Mouse (Mus musculus) CH12.LX (cell line): ENCODE measurements around the gene Atxn7l1. TPM values are rescaled to one million over a fixed set of nuclear protein-coding genes. Genes with fewer than 3 reads are reported as not detected.

Source experiments
- DNase-seq: peaks from one replicate; pipeline ENCODE4 v3.0.0-alpha.2; 2013; ENCODE audit errors: extremely low read depth
- H3K27ac ChIP-seq: 2 replicates; pipeline ENCODE4 v1.5.1; 2012; ENCODE audit warnings: low read depth, mild to moderate bottlenecking, control low read depth, moderate library complexity; ENCODE audit not compliant: insufficient read depth
- H3K27me3 ChIP-seq: replicated peaks from 2 replicates; pipeline ENCODE3; 2012; ENCODE audit warnings: inconsistent platforms
- H3K36me3 ChIP-seq, 2 experiments: replicated peaks in 1 of 2; 2 replicates each; pipeline versions ENCODE3 to v1.6.1; 2012; ENCODE audit warnings: inconsistent platforms in 1 of 2, low read length in 1 of 2, mild to moderate bottlenecking in 1 of 2, mixed read lengths in 1 of 2, moderate library complexity in 1 of 2; ENCODE audit not compliant: control insufficient read depth in 1 of 2, insufficient read depth in 1 of 2
- H3K4me1 ChIP-seq, 2 experiments: 2 replicates each; pipeline ENCODE4 v1.6.1; 2012; ENCODE audit warnings: inconsistent platforms in 1 of 2, moderate library complexity in 1 of 2; ENCODE audit not compliant: insufficient read depth in 2 of 2, control insufficient read depth in 1 of 2
- H3K4me2 ChIP-seq: 2 replicates; pipeline ENCODE4 v1.6.1; 2012; ENCODE audit warnings: low read depth, mild to moderate bottlenecking, control low read depth; ENCODE audit not compliant: poor library complexity, insufficient read depth, severe bottlenecking
- H3K4me3 ChIP-seq, 3 experiments: fragments of 150-350 bp in 1 of 3; sonication (generic) in 1 of 3; replicated peaks in 1 of 3; 2 replicates each; pipeline versions ENCODE3 to v1.5.1; 2011 to 2012; ENCODE audit warnings: low read depth in 2 of 3, low read length in 2 of 3, mild to moderate bottlenecking in 2 of 3, moderate library complexity in 2 of 3, control low read depth in 1 of 3, improper control_type of control experiment in 1 of 3, inconsistent platforms in 1 of 3, mixed read lengths in 1 of 3; ENCODE audit not compliant: poor library complexity in 1 of 3
- H3K79me2 ChIP-seq: replicated peaks from 2 replicates; pipeline ENCODE4 v1.6.1; 2012; ENCODE audit warnings: mild to moderate bottlenecking, moderate library complexity; ENCODE audit not compliant: control insufficient read depth, poor library complexity, insufficient read depth, severe bottlenecking; ENCODE audit errors: extremely low read depth
- H3K9ac ChIP-seq: 2 replicates; pipeline ENCODE4 v1.6.1; 2012; ENCODE audit warnings: low read depth, mild to moderate bottlenecking, control low read depth, moderate library complexity; ENCODE audit not compliant: insufficient read depth
- H3K9me3 ChIP-seq: replicated peaks from 2 replicates; pipeline ENCODE3; 2012; ENCODE audit warnings: low read length, inconsistent platforms, mixed read lengths
- CHD2 ChIP-seq: IDR thresholded peaks from 2 replicates; pipeline ENCODE4 v1.6.1; 2011; ENCODE audit warnings: low read length, improper control_type of control experiment
- ETS1 ChIP-seq: conservative IDR thresholded peaks from 2 replicates; pipeline ENCODE4 v1.6.1; 2012; ENCODE audit warnings: low read depth, mild to moderate bottlenecking, inconsistent platforms, low read length, improper control_type of control experiment, moderate library complexity
- IRF4 ChIP-seq: IDR thresholded peaks from 2 replicates; pipeline ENCODE4 v1.6.1; 2014; ENCODE audit warnings: low read depth, mild to moderate bottlenecking, inconsistent platforms, low read length, improper control_type of control experiment
- JUND ChIP-seq: conservative IDR thresholded peaks from 2 replicates; pipeline ENCODE4 v1.6.1; 2011; ENCODE audit warnings: low read depth, low read length, improper control_type of control experiment
- MAFK ChIP-seq: IDR thresholded peaks from 2 replicates; pipeline ENCODE4 v1.6.1; 2011; ENCODE audit warnings: low read length, improper control_type of control experiment; ENCODE audit not compliant: insufficient replicate concordance
- MAX ChIP-seq: IDR thresholded peaks from 2 replicates; pipeline ENCODE4 v1.6.1; 2011; ENCODE audit warnings: low read length, improper control_type of control experiment
- MXI1 ChIP-seq: IDR thresholded peaks from 2 replicates; pipeline ENCODE4 v1.6.1; 2011; ENCODE audit warnings: mild to moderate bottlenecking, low read depth, low read length, improper control_type of control experiment
- MYC ChIP-seq: IDR thresholded peaks from 2 replicates; pipeline ENCODE4 v1.6.1; 2011; ENCODE audit warnings: low read depth, mild to moderate bottlenecking, improper control_type of control experiment, low read length
- NELFE ChIP-seq: IDR thresholded peaks from 2 replicates; pipeline ENCODE4 v1.6.1; 2011; ENCODE audit warnings: low read depth, low read length, improper control_type of control experiment
- NRF1 ChIP-seq: IDR thresholded peaks from 2 replicates; pipeline ENCODE4 v1.6.1; 2014; ENCODE audit warnings: low read depth, mild to moderate bottlenecking, inconsistent platforms, low read length, improper control_type of control experiment, moderate library complexity
- PAX5 ChIP-seq: IDR thresholded peaks from 2 replicates; pipeline ENCODE4 v1.6.1; 2012; ENCODE audit warnings: low read length, inconsistent platforms, mixed read lengths
- RCOR1 ChIP-seq: conservative IDR thresholded peaks from 2 replicates; pipeline ENCODE4 v1.6.1; 2012; ENCODE audit warnings: low read depth, mild to moderate bottlenecking, inconsistent platforms, low read length, improper control_type of control experiment
- TCF12 ChIP-seq: IDR thresholded peaks from 2 replicates; pipeline ENCODE4 v1.6.1; 2014; ENCODE audit warnings: low read depth, mild to moderate bottlenecking, inconsistent platforms, low read length, improper control_type of control experiment
- UBTF ChIP-seq: IDR thresholded peaks from 2 replicates; pipeline ENCODE4 v1.6.1; 2012; ENCODE audit warnings: low read depth, mild to moderate bottlenecking, inconsistent platforms, low read length, improper control_type of control experiment, moderate library complexity
- USF1 ChIP-seq: IDR thresholded peaks from 2 replicates; pipeline ENCODE4 v1.6.1; 2014; ENCODE audit warnings: low read depth, mild to moderate bottlenecking, inconsistent platforms, low read length, improper control_type of control experiment
- ZKSCAN1 ChIP-seq: IDR thresholded peaks from 2 replicates; pipeline ENCODE4 v1.6.1; 2012; ENCODE audit warnings: low read depth, inconsistent platforms, low read length, improper control_type of control experiment, borderline replicate concordance
- dilution Hi-C: fragments of 300-500 bp; cut with MboI; formaldehyde crosslinking; loops from 2 replicates; pipeline ENCODE4 v1.14.3; 2020; ENCODE audit warnings: low sequenced_read_pairs; ENCODE audit not compliant: extremely low pct_unique_long_range_greater_than_20kb, extremely low pct_ligation_motif_present
- in situ Hi-C: fragments of 300-500 bp; cut with MboI; formaldehyde crosslinking; loops from 3 replicates; pipeline ENCODE4 v1.14.3; 2019; ENCODE audit warnings: low sequenced_read_pairs, low pct_ligation_motif_present, low pct_unique_long_range_greater_than_20kb, mixed read lengths
- polyA plus RNA-seq: library from polyadenylated mRNA; unstranded; fragments of >175 nt; gene quantifications from 2 replicates; pipeline ENCODE4 v1.2.1, GENCODE M21; 2012; ENCODE audit warnings: low read depth; ENCODE audit not compliant: insufficient read length
- total RNA-seq, 2 experiments: library from RNA; depleted of rRNA; stranded (reverse); fragments of 300-350 nt in 1 of 2; fragments of >200 nt in 1 of 2; gene quantifications; 2 replicates each; pipeline ENCODE4 v1.2.3; 2012 to 2014

The Atxn7l1 gene
- total and polyA plus RNA-seq, 3 experiments, result 8.6 to 55.7 (median 9.0) TPM

GRCm38 (mm10) chr12:33128121-33128520, 19.4 kb upstream of the Atxn7l1 start:
- Histone ChIP-seq H3K4me3 (no peak overlapping the region), H3K4me1 (peaks cover 4 to 13% of the 10 kb centered on the region in 2 experiments; a peak in 3 of 4 replicates), H3K9ac (no peak overlapping the region), H3K36me3 (peaks cover 5 to 40% of the 10 kb centered on the region in 2 experiments), H3K27me3 (no peaks in the 10 kb centered on the region), H3K4me2 (no peak overlapping the region), H3K79me2 (no peaks in the 10 kb centered on the region), H3K9me3 (no peaks in the 10 kb centered on the region), H3K27ac (no peak overlapping the region)
- in situ Hi-C loops, result no loop called here
- dilution Hi-C loops, result no loop called here
- TF ChIP-seq MXI1 (no peak), UBTF (no peak), NRF1 (no peak), MAFK (no peak), ZKSCAN1 (no peak), TCF12 (no peak), PAX5 (no peak), CHD2 (no peak), ETS1 (no peak), RCOR1 (no peak), JUND (no peak), MYC (no peak), NELFE (no peak), USF1 (no peak), MAX (no peak)
- no peak for DNase-seq

GRCm38 (mm10) chr12:33128702-33129101, 18.8 kb upstream of the Atxn7l1 start:
- TF ChIP-seq IRF4, result no peak
- no peak for TF ChIP-seq ZKSCAN1
- Histone ChIP-seq H3K79me2 (no peaks in the 10 kb centered on the region), H3K4me3 (no peak overlapping the region), H3K4me1 (peaks cover 4 to 16% of the 10 kb centered on the region in 2 experiments; a peak in 3 of 4 replicates), H3K9ac (no peak overlapping the region), H3K27me3 (no peaks in the 10 kb centered on the region), H3K9me3 (no peaks in the 10 kb centered on the region), H3K4me2 (no peak overlapping the region), H3K27ac (no peak overlapping the region), H3K36me3 (peaks cover 8 to 43% of the 10 kb centered on the region in 2 experiments)
- dilution Hi-C loops, result no loop called here
- DNase-seq, result no peak
- in situ Hi-C loops, result no loop called here
